Mouse (Mus musculus): ENCODE data around the gene Pheta1. TPM values are rescaled to one million over a fixed set of nuclear protein-coding genes. Genes with fewer than 3 reads are reported as not detected.

Pheta1 gene
- total and polyA plus RNA-seq, 2 experiments from 2014 or later, result 29.8 to 46.1 TPM

DNA sequence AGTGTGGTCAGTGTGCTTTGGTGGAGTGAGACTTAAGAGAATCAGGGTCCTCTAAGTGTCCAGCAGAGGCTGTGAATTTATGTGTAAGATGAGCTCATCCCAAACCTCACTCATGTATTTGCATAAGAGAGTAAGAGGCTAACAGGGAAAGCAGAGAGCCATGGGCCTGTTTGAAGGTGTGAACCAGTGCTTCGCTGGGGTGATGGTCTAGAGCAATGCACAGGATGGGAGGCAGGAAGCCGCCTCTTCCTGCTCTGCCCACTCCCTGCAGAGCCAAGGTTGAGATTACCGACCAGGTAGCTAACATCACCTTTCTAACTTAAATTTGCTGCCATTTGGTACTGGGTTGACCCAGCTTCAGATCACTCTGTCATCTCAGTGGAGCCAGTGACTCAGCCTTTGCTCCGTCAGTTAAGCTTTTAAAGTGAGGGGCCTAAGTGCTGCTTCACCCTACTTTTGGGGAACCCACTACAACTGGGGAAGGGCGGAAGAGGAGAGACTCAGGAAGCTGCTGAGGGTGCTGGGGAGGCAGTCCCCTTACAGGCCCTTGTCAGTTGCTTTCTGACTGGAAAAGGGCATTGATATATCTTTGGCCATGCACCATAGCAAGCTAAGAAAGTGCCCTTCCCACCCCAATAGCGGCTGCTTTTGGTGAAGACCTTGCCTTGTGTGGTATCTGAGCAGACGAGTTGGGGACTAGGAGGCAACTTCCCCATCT, 36.1 kb upstream of the Pheta1 start:
- 90% methylated on average over 7 of the region's 7 CpGs for WGBS
- peaks cover 54% of the 10 kb centered on the region for H3K36me3 ChIP-seq (ENCODE audit: insufficient read depth, low read length)
- no peaks in the 10 kb centered on the region for H3K4me1 ChIP-seq (ENCODE audit: insufficient read depth, low read length)
- no peak overlapping the region for H3K4me2 ChIP-seq (ENCODE audit: low read depth, low read length, poor library complexity, severe bottlenecking)
- H3K27me3 ChIP-seq (ENCODE audit: insufficient read depth, low read length), result no peaks in the 10 kb centered on the region
- ATAC-seq (ENCODE audit: low FRiP score) (no peak), DNase-seq (ENCODE audit: low spot score) (no peak)
- no peak overlapping the region for H3K27ac ChIP-seq (ENCODE audit: low read depth, low read length)
- no peak overlapping the region for H3K4me3 ChIP-seq (ENCODE audit: low read depth, low read length)
- H3K9ac ChIP-seq (replicated peaks; ENCODE audit: low read length, poor library complexity, severe bottlenecking), result no peak overlapping the region
- no peak for TF ChIP-seq CTCF (IDR thresholded peaks at IDR 0.05)
- H3K9me3 ChIP-seq (ENCODE audit: low read length), result no peaks in the 10 kb centered on the region

DNA sequence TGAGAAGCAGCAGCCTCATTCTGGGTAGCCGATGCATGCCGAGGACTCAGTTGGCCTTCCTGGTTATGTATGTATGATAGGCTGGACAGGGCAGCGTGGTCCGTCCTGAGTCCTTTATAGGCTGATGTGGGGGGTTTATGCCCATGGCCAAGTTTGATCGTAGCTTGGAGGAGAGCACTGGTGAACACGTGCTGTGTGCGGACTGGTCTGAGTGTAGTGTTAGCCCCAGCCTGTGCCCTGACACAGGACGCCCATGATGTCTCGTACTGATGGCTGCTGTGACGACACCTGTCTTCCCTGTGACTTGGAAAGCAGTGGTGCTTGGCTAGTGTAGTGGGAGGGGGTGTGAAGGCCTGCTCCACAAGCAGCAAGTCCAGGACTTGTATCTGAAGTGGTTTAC, 35.0 kb upstream of the Pheta1 start:
- Histone ChIP-seq H3K27ac (ENCODE audit: low read depth, low read length) (no peak overlapping the region), H3K9ac (replicated peaks; ENCODE audit: low read length, poor library complexity, severe bottlenecking) (no peak overlapping the region), H3K27me3 (ENCODE audit: insufficient read depth, low read length) (no peaks in the 10 kb centered on the region), H3K36me3 (ENCODE audit: insufficient read depth, low read length) (peaks cover 64% of the 10 kb centered on the region), H3K4me2 (ENCODE audit: low read depth, low read length, poor library complexity, severe bottlenecking) (no peak overlapping the region), H3K9me3 (ENCODE audit: low read length) (no peaks in the 10 kb centered on the region), H3K4me1 (ENCODE audit: insufficient read depth, low read length) (no peaks in the 10 kb centered on the region), H3K4me3 (ENCODE audit: low read depth, low read length) (no peak overlapping the region)
- no peak for TF ChIP-seq CTCF (IDR thresholded peaks at IDR 0.05)
- ATAC-seq (ENCODE audit: low FRiP score), result no peak
- DNase-seq (ENCODE audit: low spot score), result no peak
- 92% methylated on average over 10 of the region's 10 CpGs for WGBS

DNA sequence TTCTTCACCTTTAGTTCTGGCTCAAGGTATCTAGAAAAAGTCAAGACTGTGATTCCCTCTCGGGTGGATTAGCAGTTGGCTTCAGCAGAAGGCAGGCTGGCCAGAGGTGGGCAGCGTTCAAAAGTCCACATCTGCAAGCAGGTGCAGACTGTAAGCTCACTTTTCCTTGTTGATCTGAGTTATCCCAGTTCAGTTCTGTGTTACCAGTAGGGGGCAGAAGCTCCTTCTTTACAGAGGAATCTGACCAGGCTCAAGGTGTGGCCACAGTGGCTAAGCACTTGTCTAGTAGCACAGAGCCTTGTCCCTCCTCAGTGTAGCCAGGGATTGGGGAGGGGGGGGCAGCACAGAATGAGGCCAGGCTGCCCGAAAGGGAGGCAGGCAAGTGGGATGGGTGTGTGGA, 33.7 kb upstream of the Pheta1 start:
- ATAC-seq (ENCODE audit: low FRiP score), result no peak
- peaks cover 77% of the 10 kb centered on the region for H3K36me3 ChIP-seq (ENCODE audit: insufficient read depth, low read length)
- WGBS, result 59% methylated on average over 3 of the region's 3 CpGs

DNA sequence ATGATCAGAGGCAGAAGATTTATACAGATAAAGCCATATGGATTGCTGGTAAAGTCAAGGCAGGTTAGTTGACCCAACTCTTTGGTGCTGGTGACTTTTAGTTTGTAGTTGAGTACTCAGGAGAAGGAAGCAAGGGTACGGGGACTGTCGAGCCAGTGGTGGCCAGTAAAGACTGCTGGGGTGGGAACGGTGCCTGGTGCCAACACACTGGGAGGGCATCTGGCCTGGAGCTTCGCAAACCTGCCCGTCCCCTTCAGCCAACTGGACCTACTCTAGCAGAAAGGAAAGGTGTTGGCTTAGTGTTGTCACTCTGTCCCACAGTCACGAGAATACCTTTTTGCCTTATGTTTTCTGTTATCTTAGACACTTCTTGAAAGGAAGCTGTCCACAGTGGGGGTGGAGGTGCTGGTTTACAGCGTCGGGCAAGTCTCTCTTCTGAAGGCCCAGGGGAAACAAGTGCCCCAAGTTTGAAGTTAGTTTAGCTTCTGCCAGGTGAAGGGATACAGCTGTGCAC, 32.9 kb upstream of the Pheta1 start:
- WGBS, result 88% methylated on average over 8 of the region's 8 CpGs
- H3K36me3 ChIP-seq (ENCODE audit: insufficient read depth, low read length), result peaks cover 75% of the 10 kb centered on the region
- H3K27me3 ChIP-seq (ENCODE audit: insufficient read depth, low read length), result no peaks in the 10 kb centered on the region

More for the DNA sequence above, 33.7 kb upstream of the Pheta1 start:
- DNase-seq (ENCODE audit: low spot score), result peak; percentile 73
- TF ChIP-seq CTCF (IDR thresholded peaks at IDR 0.05), result peak; percentile 77
- Histone ChIP-seq H3K4me1 (ENCODE audit: insufficient read depth, low read length) (no peaks in the 10 kb centered on the region), H3K4me2 (ENCODE audit: low read depth, low read length, poor library complexity, severe bottlenecking) (no peak overlapping the region), H3K9ac (replicated peaks; ENCODE audit: low read length, poor library complexity, severe bottlenecking) (no peak overlapping the region), H3K9me3 (ENCODE audit: low read length) (no peaks in the 10 kb centered on the region), H3K27me3 (ENCODE audit: insufficient read depth, low read length) (no peaks in the 10 kb centered on the region), H3K4me3 (ENCODE audit: low read depth, low read length) (no peak overlapping the region), H3K27ac (ENCODE audit: low read depth, low read length) (no peak overlapping the region)

DNA sequence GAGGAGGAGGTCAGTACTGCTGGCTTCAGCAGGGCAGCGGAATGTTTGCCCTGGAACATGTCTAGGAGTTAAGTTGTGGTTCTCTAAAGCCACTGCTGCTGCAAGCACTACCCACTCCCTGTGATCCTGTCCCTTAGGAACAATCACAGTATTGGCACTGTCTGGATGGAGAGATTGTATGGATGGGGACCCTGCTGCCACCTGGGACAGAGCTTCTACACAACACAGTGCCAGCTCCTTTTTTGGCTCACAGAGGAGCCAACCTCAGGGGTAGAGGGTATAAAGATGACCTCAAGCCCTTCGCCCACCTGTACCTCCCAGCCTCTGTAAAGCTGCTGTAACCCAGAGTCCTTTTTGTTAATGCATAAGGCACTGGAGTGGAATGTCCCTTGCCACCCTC, 32.2 kb upstream of the Pheta1 start:
- H3K9me3 ChIP-seq (ENCODE audit: low read length), result no peaks in the 10 kb centered on the region

More for the DNA sequence above, 32.9 kb upstream of the Pheta1 start:
- Histone ChIP-seq H3K27ac (ENCODE audit: low read depth, low read length) (no peak overlapping the region), H3K4me1 (ENCODE audit: insufficient read depth, low read length) (no peaks in the 10 kb centered on the region), H3K9me3 (ENCODE audit: low read length) (no peaks in the 10 kb centered on the region), H3K4me3 (ENCODE audit: low read depth, low read length) (no peak overlapping the region), H3K4me2 (ENCODE audit: low read depth, low read length, poor library complexity, severe bottlenecking) (no peak overlapping the region), H3K9ac (replicated peaks; ENCODE audit: low read length, poor library complexity, severe bottlenecking) (no peak overlapping the region)
- DNase-seq (ENCODE audit: low spot score) (no peak), ATAC-seq (ENCODE audit: low FRiP score) (no peak)
- no peak for TF ChIP-seq CTCF (IDR thresholded peaks at IDR 0.05)

DNA sequence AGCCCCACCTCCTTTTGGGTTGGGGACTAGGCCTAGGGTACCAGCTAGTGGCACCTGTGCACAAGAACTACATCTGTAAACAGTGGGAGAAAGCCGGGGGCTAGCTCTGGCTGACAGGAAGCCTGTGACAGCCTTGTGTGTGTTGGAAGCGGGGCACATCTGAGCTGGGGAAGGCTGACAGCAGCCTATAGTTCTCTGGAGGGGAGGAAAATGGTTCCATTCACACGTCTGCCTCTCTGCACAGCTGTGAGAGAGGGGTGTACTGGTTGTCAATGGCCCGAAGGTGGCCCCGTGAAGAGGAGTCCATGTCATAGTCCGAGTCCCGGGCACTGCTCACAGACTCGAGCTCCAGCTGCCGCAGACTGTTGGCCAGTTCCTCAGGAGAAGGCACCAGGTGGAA, 31.2 kb upstream of the Pheta1 start:
- Histone ChIP-seq H3K4me2 (ENCODE audit: low read depth, low read length, poor library complexity, severe bottlenecking) (no peak overlapping the region), H3K27ac (ENCODE audit: low read depth, low read length) (no peak overlapping the region), H3K9me3 (ENCODE audit: low read length) (no peaks in the 10 kb centered on the region), H3K27me3 (ENCODE audit: insufficient read depth, low read length) (no peaks in the 10 kb centered on the region), H3K4me3 (ENCODE audit: low read depth, low read length) (no peak overlapping the region), H3K36me3 (ENCODE audit: insufficient read depth, low read length) (peaks cover 60% of the 10 kb centered on the region), H3K9ac (replicated peaks; ENCODE audit: low read length, poor library complexity, severe bottlenecking) (no peak overlapping the region), H3K4me1 (ENCODE audit: insufficient read depth, low read length) (no peaks in the 10 kb centered on the region)
- ATAC-seq (ENCODE audit: low FRiP score) (no peak), DNase-seq (ENCODE audit: low spot score) (no peak)
- no peak for TF ChIP-seq CTCF (IDR thresholded peaks at IDR 0.05)
- 89% methylated on average over 9 of the region's 9 CpGs for WGBS

More for the DNA sequence above, 32.2 kb upstream of the Pheta1 start:
- TF ChIP-seq CTCF (IDR thresholded peaks at IDR 0.05), result no peak
- H3K4me3 ChIP-seq (ENCODE audit: low read depth, low read length), result no peak overlapping the region
- no peaks in the 10 kb centered on the region for H3K4me1 ChIP-seq (ENCODE audit: insufficient read depth, low read length)
- ATAC-seq (ENCODE audit: low FRiP score), result no peak
- no peak overlapping the region for H3K27ac ChIP-seq (ENCODE audit: low read depth, low read length)
- peaks cover 69% of the 10 kb centered on the region for H3K36me3 ChIP-seq (ENCODE audit: insufficient read depth, low read length)
- H3K9ac ChIP-seq (replicated peaks; ENCODE audit: low read length, poor library complexity, severe bottlenecking), result no peak overlapping the region
- no peak overlapping the region for H3K4me2 ChIP-seq (ENCODE audit: low read depth, low read length, poor library complexity, severe bottlenecking)
- no peak for DNase-seq (ENCODE audit: low spot score)
- WGBS, result 96% methylated on average over 2 of the region's 2 CpGs
- H3K27me3 ChIP-seq (ENCODE audit: insufficient read depth, low read length), result no peaks in the 10 kb centered on the region

Data from midbrain, postnatal 0 days (tissue).